Mouse (Mus musculus): ENCODE data around the gene Whrn. TPM values are rescaled to one million over a fixed set of nuclear protein-coding genes. Genes with fewer than 3 reads are reported as not detected.

The Whrn gene
- polyA plus RNA-seq, 1 experiment from 2014 or later, result 3.8 TPM

DNA sequence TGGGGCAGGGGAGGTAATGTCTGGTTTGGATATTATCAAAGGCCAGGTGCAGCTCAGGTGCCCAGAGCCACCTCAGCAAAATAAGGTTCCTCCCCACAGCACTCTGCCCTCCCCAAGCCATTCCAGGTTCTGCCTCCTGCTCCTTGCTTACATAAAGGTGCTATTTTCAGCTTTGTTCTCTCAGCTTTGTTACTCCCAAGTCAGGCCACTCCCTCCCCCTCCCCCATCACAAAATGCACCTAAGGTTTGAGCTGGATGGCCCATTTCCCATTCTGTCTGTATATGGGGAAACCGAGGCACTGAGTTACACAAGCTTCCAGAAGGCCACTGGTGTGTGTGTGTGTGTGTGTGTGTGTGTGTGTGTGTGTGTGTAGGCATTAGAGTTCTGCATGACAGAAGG lies 72.6 kb downstream of the Whrn start:
- H3K4me3 ChIP-seq (ENCODE audit: low read depth, low read length), result no peak overlapping the region
- H3K36me3 ChIP-seq (replicated peaks; ENCODE audit: control insufficient read depth, insufficient read depth, low read depth, low read length), result no peaks in the 10 kb centered on the region
- no peaks in the 10 kb centered on the region for H3K9me3 ChIP-seq (replicated peaks; ENCODE audit: control insufficient read depth, low read length)
- DNase-seq (ENCODE audit: low spot score) (no peak), ATAC-seq (replicated peaks; ENCODE audit: insufficient number of reproducible peaks, low FRiP score, low TSS enrichment, low read depth) (no peak)
- no peak overlapping the region for H3K27ac ChIP-seq (replicated peaks; ENCODE audit: low read depth, low read length)
- H3K9ac ChIP-seq (replicated peaks; ENCODE audit: low read length), result no peak overlapping the region
- no peaks in the 10 kb centered on the region for H3K27me3 ChIP-seq (ENCODE audit: control insufficient read depth, insufficient read depth, low read length)
- H3K4me2 ChIP-seq (ENCODE audit: low read depth, low read length), result no peak overlapping the region
- no peaks in the 10 kb centered on the region for H3K4me1 ChIP-seq (ENCODE audit: control insufficient read depth, insufficient read depth, low read length)
- 84% methylated on average over 1 of the region's 1 CpGs for WGBS

DNA sequence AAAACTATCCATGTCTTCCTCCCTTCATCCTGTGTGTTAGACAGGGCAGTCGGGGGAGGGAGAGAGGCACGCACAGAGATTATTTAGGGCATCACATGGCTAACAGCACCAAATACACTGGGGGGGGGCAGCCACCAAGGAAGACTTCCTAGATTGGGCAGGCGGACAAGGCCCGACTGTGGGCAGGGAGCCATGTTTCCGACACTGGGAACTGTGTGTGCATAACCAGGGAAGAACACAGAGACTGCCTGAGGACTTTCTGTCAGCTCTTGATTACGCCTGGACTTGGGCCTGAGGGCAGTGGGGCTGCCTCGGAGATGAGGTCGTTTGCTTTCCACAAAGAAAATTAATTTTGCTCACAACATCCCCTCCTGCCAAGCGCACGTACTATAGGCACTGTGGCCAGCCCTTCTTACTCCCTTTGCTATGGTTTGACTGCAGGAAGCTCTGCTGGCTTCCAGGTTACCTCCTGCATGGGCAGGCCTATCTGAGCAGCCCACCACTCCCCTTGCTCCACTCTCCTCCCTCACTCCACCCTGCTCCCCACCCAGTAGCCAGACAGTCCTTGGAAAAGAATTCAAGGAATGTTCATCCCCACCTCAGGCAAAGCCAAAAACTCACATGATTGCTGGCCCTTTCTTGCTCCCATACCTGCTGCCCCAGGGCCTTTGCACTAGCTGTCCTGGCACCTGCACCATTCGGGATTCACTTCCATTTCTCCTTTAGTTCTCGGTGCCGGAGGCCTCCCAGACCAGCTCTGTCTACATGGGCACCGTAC lies 75.5 kb downstream of the Whrn start:
- Histone ChIP-seq H3K9ac (replicated peaks; ENCODE audit: low read length) (no peak overlapping the region), H3K9me3 (replicated peaks; ENCODE audit: control insufficient read depth, low read length) (no peaks in the 10 kb centered on the region), H3K36me3 (replicated peaks; ENCODE audit: control insufficient read depth, insufficient read depth, low read depth, low read length) (no peaks in the 10 kb centered on the region), H3K4me2 (ENCODE audit: low read depth, low read length) (no peak overlapping the region), H3K4me3 (ENCODE audit: low read depth, low read length) (no peak overlapping the region), H3K4me1 (ENCODE audit: control insufficient read depth, insufficient read depth, low read length) (peaks cover 2% of the 10 kb centered on the region; the same call in 1 of the 2 replicates), H3K27me3 (ENCODE audit: control insufficient read depth, insufficient read depth, low read length) (no peaks in the 10 kb centered on the region), H3K27ac (replicated peaks; ENCODE audit: low read depth, low read length) (no peak overlapping the region)
- WGBS, result 72% methylated on average over 14 of the region's 14 CpGs
- DNase-seq (ENCODE audit: low spot score), result no peak
- ATAC-seq (replicated peaks; ENCODE audit: insufficient number of reproducible peaks, low FRiP score, low TSS enrichment, low read depth), result no peak

GRCm38 (mm10) chr4:63418270-63418669 lies 77.5 kb downstream of the Whrn start:
- Histone ChIP-seq H3K9ac (replicated peaks; ENCODE audit: low read length) (no peak overlapping the region), H3K4me1 (ENCODE audit: control insufficient read depth, insufficient read depth, low read length) (peaks cover 2% of the 10 kb centered on the region; the same call in 1 of the 2 replicates), H3K36me3 (replicated peaks; ENCODE audit: control insufficient read depth, insufficient read depth, low read depth, low read length) (no peaks in the 10 kb centered on the region), H3K4me3 (ENCODE audit: low read depth, low read length) (no peak overlapping the region), H3K27me3 (ENCODE audit: control insufficient read depth, insufficient read depth, low read length) (no peaks in the 10 kb centered on the region), H3K27ac (replicated peaks; ENCODE audit: low read depth, low read length) (no peak overlapping the region), H3K9me3 (replicated peaks; ENCODE audit: control insufficient read depth, low read length) (no peaks in the 10 kb centered on the region), H3K4me2 (ENCODE audit: low read depth, low read length) (no peak overlapping the region)
- DNase-seq (ENCODE audit: low spot score) (no peak), ATAC-seq (replicated peaks; ENCODE audit: insufficient number of reproducible peaks, low FRiP score, low TSS enrichment, low read depth) (no peak)
- 79% methylated on average over 11 of the region's 11 CpGs for WGBS

- no peaks in the 10 kb centered on the region for H3K27me3 ChIP-seq (ENCODE audit: control insufficient read depth, insufficient read depth, low read length)
- H3K4me3 ChIP-seq (ENCODE audit: low read depth, low read length), result no peak overlapping the region
- DNase-seq (ENCODE audit: low spot score) (peak; percentile 94), ATAC-seq (replicated peaks; ENCODE audit: insufficient number of reproducible peaks, low FRiP score, low TSS enrichment, low read depth) (peak; percentile 53)
- H3K27ac ChIP-seq (replicated peaks; ENCODE audit: low read depth, low read length), result no peak overlapping the region
- H3K4me1 ChIP-seq (ENCODE audit: control insufficient read depth, insufficient read depth, low read length), result peaks cover 2% of the 10 kb centered on the region; the same call in 1 of the 2 replicates
- H3K4me2 ChIP-seq (ENCODE audit: low read depth, low read length), result no peak overlapping the region
- H3K36me3 ChIP-seq (replicated peaks; ENCODE audit: control insufficient read depth, insufficient read depth, low read depth, low read length), result no peaks in the 10 kb centered on the region
- no peak overlapping the region for H3K9ac ChIP-seq (replicated peaks; ENCODE audit: low read length)
- WGBS, result 18% methylated on average over 9 of the region's 9 CpGs
- no peaks in the 10 kb centered on the region for H3K9me3 ChIP-seq (replicated peaks; ENCODE audit: control insufficient read depth, low read length)
Measured at GRCm38 (mm10) chr4:63417318-63417957, 78.4 kb downstream of the Whrn start.

DNA sequence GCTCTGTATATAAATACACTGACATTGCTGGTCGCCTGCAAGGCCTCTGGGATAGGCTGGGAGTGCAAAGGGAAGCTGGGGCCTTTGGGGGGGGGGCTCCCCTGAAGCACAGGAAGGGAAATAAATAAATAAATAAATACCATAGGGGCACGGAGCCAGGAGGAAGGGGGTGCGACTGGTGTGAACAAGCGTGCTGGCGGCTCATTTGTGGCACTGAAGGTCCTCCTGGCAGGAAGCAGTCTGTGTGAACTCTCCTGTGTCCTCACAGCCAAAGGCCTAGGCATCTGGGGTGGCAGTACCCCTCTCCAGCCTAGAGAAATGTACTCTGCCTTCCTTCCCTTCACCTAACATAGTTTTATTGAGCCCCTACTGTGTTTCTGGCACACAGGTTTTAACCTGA lies 80.8 kb downstream of the Whrn start:
- Histone ChIP-seq H3K4me1 (ENCODE audit: control insufficient read depth, insufficient read depth, low read length) (peaks cover 2% of the 10 kb centered on the region; the same call in 1 of the 2 replicates), H3K4me2 (ENCODE audit: low read depth, low read length) (no peak overlapping the region), H3K9me3 (replicated peaks; ENCODE audit: control insufficient read depth, low read length) (no peaks in the 10 kb centered on the region), H3K4me3 (ENCODE audit: low read depth, low read length) (no peak overlapping the region), H3K27ac (replicated peaks; ENCODE audit: low read depth, low read length) (no peak overlapping the region), H3K27me3 (ENCODE audit: control insufficient read depth, insufficient read depth, low read length) (no peaks in the 10 kb centered on the region), H3K9ac (replicated peaks; ENCODE audit: low read length) (no peak overlapping the region), H3K36me3 (replicated peaks; ENCODE audit: control insufficient read depth, insufficient read depth, low read depth, low read length) (no peaks in the 10 kb centered on the region)
- ATAC-seq (replicated peaks; ENCODE audit: insufficient number of reproducible peaks, low FRiP score, low TSS enrichment, low read depth) (no peak), DNase-seq (ENCODE audit: low spot score) (no peak)
- WGBS, result 92% methylated on average over 5 of the region's 5 CpGs

GRCm38 (mm10) chr4:63411222-63411621 lies 84.6 kb downstream of the Whrn start:
- no peak for ATAC-seq (replicated peaks; ENCODE audit: insufficient number of reproducible peaks, low FRiP score, low TSS enrichment, low read depth)
- Histone ChIP-seq H3K36me3 (replicated peaks; ENCODE audit: control insufficient read depth, insufficient read depth, low read depth, low read length) (no peaks in the 10 kb centered on the region), H3K27ac (replicated peaks; ENCODE audit: low read depth, low read length) (no peak overlapping the region), H3K4me3 (ENCODE audit: low read depth, low read length) (no peak overlapping the region), H3K4me1 (ENCODE audit: control insufficient read depth, insufficient read depth, low read length) (no peaks in the 10 kb centered on the region), H3K4me2 (ENCODE audit: low read depth, low read length) (no peak overlapping the region), H3K9ac (replicated peaks; ENCODE audit: low read length) (no peak overlapping the region), H3K27me3 (ENCODE audit: control insufficient read depth, insufficient read depth, low read length) (no peaks in the 10 kb centered on the region), H3K9me3 (replicated peaks; ENCODE audit: control insufficient read depth, low read length) (no peaks in the 10 kb centered on the region)
- 70% methylated on average over 5 of the region's 5 CpGs for WGBS
- no peak for DNase-seq (ENCODE audit: low spot score)

GRCm38 (mm10) chr4:63410583-63410934 lies 85.2 kb downstream of the Whrn start:
- H3K9ac ChIP-seq (replicated peaks; ENCODE audit: low read length), result peak overlapping the region; percentile 50; the same call in 1 of the 2 replicates
- H3K27me3 ChIP-seq (ENCODE audit: control insufficient read depth, insufficient read depth, low read length), result no peaks in the 10 kb centered on the region
- no peaks in the 10 kb centered on the region for H3K4me1 ChIP-seq (ENCODE audit: control insufficient read depth, insufficient read depth, low read length)
- DNase-seq (ENCODE audit: low spot score) (peak; percentile 97), ATAC-seq (replicated peaks; ENCODE audit: insufficient number of reproducible peaks, low FRiP score, low TSS enrichment, low read depth) (peak; percentile 90)
- no peaks in the 10 kb centered on the region for H3K36me3 ChIP-seq (replicated peaks; ENCODE audit: control insufficient read depth, insufficient read depth, low read depth, low read length)
- peak overlapping the region; percentile 57 for H3K4me3 ChIP-seq (ENCODE audit: low read depth, low read length)
- H3K27ac ChIP-seq (replicated peaks; ENCODE audit: low read depth, low read length), result no peak overlapping the region
- 0% methylated on average over 19 of the region's 19 CpGs for WGBS
- H3K9me3 ChIP-seq (replicated peaks; ENCODE audit: control insufficient read depth, low read length), result no peaks in the 10 kb centered on the region
- H3K4me2 ChIP-seq (ENCODE audit: low read depth, low read length), result peak overlapping the region; percentile 93

GRCm38 (mm10) chr4:63409908-63410582 lies 85.7 kb downstream of the Whrn start:
- H3K9me3 ChIP-seq (replicated peaks; ENCODE audit: control insufficient read depth, low read length), result no peaks in the 10 kb centered on the region
- WGBS, result under 1% methylated on average over 38 of the region's 39 CpGs
- H3K27ac ChIP-seq (replicated peaks; ENCODE audit: low read depth, low read length), result no peak overlapping the region
- peak overlapping the region; percentile 50 for H3K9ac ChIP-seq (replicated peaks; ENCODE audit: low read length)
- ATAC-seq (replicated peaks; ENCODE audit: insufficient number of reproducible peaks, low FRiP score, low TSS enrichment, low read depth) (peak; percentile 79), DNase-seq (ENCODE audit: low spot score) (peak; percentile 72)
- H3K36me3 ChIP-seq (replicated peaks; ENCODE audit: control insufficient read depth, insufficient read depth, low read depth, low read length), result no peaks in the 10 kb centered on the region
- H3K4me1 ChIP-seq (ENCODE audit: control insufficient read depth, insufficient read depth, low read length), result no peaks in the 10 kb centered on the region; the same call in 1 of the 2 replicates
- no peaks in the 10 kb centered on the region for H3K27me3 ChIP-seq (ENCODE audit: control insufficient read depth, insufficient read depth, low read length)
- H3K4me3 ChIP-seq (ENCODE audit: low read depth, low read length), result peak overlapping the region; percentile 57
- peak overlapping the region; percentile 93 for H3K4me2 ChIP-seq (ENCODE audit: low read depth, low read length)
